Mouse (Mus musculus) cerebellum, adult 11-12 months (tissue): Measurements from ENCODE around the gene Matk.
A peak's percentile ranks its signal among the peaks of the same experiment; 100 is the strongest.

ENCODE experiments used
- DNase-seq: peaks from one replicate; pipeline ENCODE4 v3.0.0; 2022

The Matk gene

GRCm38 (mm10) chr10:81287513-81288157, 34.9 kb downstream of the Matk start:
- peak; percentile 69 for DNase-seq

- DNase-seq, result peak; percentile 57
Observed at GRCm38 (mm10) chr10:81288601-81289000, 35.9 kb downstream of the Matk start.

GRCm38 (mm10) chr10:81289278-81289677, 36.5 kb downstream of the Matk start:
- peak; percentile 77 for DNase-seq

- DNase-seq, result peak; percentile 62
Observed at GRCm38 (mm10) chr10:81289811-81290210, 37.1 kb downstream of the Matk start.

- DNase-seq, result peak; percentile 74
Observed at GRCm38 (mm10) chr10:81290698-81291460, 38.1 kb downstream of the Matk start.

GRCm38 (mm10) chr10:81291511-81292104, 38.9 kb downstream of the Matk start, which contains the start of gene Tjp3:
Tjp3 (minus strand) TSS chr10:81291581.
- peak; percentile 58 for DNase-seq

- DNase-seq, result peak; percentile 100
Observed at GRCm38 (mm10) chr10:81292554-81293333, 40.0 kb downstream of the Matk start, which contains the start of gene Pip5k1c. Pip5k1c (plus strand) TSS chr10:81292963.

- no peak for DNase-seq
Observed at GRCm38 (mm10) chr10:81293334-81294030, 40.7 kb downstream of the Matk start.

GRCm38 (mm10) chr10:81294442-81294841, 41.7 kb downstream of the Matk start:
- peak; percentile 92 for DNase-seq

GRCm38 (mm10) chr10:81295185-81295584, 42.5 kb downstream of the Matk start:
- peak; percentile 75 for DNase-seq

- peak; percentile 42 for DNase-seq
Observed at GRCm38 (mm10) chr10:81297246-81297645, 44.5 kb downstream of the Matk start.

GRCm38 (mm10) chr10:81297845-81298244, 45.1 kb downstream of the Matk start:
- DNase-seq, result peak; percentile 54

GRCm38 (mm10) chr10:81298369-81299100, 45.8 kb downstream of the Matk start:
- peak; percentile 55 for DNase-seq

GRCm38 (mm10) chr10:81299585-81300351, 47.0 kb downstream of the Matk start:
- peak; percentile 56 for DNase-seq

GRCm38 (mm10) chr10:81300352-81300907, 47.7 kb downstream of the Matk start:
- no peak for DNase-seq

- DNase-seq, result peak; percentile 88
Observed at GRCm38 (mm10) chr10:81301321-81301720, 48.6 kb downstream of the Matk start.

- DNase-seq, result no peak
Observed at GRCm38 (mm10) chr10:81302288-81302687, 49.6 kb downstream of the Matk start.

- peak; percentile 61 for DNase-seq
Observed at GRCm38 (mm10) chr10:81302781-81303218, 50.1 kb downstream of the Matk start.

- peak; percentile 60 for DNase-seq
Observed at GRCm38 (mm10) chr10:81303258-81303657, 50.5 kb downstream of the Matk start.

GRCm38 (mm10) chr10:81303761-81304160, 51.0 kb downstream of the Matk start:
- no peak for DNase-seq
